Mouse (Mus musculus): ENCODE measurements around the gene Cnst.
A peak's percentile ranks its signal among the peaks of the same experiment; 100 is the strongest.

Gene Cnst

DNA sequence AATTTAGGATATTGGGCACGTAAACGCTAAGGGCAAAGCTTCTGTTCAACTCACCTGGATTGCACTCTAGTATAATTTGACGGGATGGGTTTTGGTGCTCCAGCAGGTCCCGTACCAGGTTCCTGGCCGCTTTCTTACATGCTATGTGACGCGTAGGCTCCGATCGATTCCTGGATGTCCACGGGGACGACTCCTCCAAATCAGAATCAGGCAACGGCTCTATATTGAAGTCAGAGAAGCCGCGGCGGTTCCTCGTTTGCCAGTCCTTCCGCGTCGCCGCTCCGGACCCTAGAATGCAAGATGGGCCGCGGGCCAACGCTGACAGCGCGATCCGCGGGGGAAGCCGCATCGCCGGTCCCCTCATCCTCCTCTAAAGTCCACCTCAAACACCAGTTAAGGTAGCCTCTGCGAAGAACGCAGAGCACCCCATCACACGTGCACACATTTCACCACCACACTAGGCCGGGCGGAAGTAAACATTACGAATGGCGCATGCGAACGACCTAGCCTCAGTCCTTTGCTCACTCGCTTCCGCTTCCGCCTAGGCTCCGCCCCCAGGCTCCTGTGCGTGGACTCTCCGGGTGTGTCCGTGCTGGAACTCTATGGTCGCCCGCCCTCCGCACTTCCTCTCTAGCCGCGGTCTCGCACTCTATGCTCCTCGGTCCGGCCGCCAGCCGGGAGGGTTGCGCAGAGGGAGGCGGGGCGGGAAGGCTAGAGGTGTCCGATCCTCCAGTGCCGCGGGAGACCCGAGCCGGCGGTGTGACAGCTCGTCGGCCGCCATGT is at the start of gene Cnst, which contains the start of gene Tfb2m:
Gene Cnst, plus strand, starts transcription at position 603 of the 783 bp plus-strand sequence.
Gene Tfb2m, minus strand, starts transcription at position 500 of the 783 bp plus-strand sequence.
- peak; percentile 98 for DNase-seq (ENCODE audit: low spot score in 2 of 2)

DNA sequence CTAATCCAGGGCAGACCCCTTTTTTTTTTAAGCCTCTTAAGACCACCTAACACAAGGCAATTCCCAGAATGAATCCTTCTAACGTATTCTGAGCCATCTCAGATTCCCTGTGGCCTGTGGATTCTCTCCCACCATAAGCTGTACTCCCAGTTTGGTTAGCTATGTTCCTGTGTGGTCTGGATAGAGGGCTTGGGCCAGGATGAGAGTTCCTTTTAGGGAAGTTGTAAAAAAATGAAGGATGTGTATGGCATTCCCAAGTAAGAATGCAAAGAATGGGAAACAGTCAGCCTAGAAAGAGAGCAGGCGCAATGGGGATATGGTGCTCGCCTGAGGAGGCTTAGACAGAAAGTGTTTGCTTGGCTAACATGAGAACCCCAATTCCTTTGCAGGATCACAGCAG is 46.9 kb upstream of the Cnst start:
- DNase-seq (ENCODE audit: low spot score in 2 of 2): no peak

DNA sequence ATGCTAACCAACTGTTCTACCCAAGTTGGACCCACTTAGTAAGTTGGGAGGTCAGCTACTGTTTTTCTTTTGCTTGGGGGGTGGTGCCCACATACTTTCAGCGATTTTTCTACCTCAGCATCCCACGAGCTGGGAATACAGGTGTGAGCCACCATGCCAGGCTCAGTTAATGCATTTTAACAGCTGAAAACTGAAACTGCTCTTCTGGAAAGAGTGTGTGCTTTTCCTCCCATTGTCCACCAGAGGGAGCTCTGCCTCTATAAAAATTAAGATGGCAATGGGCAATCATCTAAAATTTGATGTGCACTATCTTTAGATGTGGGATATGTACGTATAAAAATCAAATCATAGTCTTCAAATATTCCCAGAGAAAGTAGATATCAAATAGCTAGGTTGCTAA is 43.6 kb upstream of the Cnst start:
- no peak for DNase-seq (ENCODE audit: low spot score in 2 of 2)

DNA sequence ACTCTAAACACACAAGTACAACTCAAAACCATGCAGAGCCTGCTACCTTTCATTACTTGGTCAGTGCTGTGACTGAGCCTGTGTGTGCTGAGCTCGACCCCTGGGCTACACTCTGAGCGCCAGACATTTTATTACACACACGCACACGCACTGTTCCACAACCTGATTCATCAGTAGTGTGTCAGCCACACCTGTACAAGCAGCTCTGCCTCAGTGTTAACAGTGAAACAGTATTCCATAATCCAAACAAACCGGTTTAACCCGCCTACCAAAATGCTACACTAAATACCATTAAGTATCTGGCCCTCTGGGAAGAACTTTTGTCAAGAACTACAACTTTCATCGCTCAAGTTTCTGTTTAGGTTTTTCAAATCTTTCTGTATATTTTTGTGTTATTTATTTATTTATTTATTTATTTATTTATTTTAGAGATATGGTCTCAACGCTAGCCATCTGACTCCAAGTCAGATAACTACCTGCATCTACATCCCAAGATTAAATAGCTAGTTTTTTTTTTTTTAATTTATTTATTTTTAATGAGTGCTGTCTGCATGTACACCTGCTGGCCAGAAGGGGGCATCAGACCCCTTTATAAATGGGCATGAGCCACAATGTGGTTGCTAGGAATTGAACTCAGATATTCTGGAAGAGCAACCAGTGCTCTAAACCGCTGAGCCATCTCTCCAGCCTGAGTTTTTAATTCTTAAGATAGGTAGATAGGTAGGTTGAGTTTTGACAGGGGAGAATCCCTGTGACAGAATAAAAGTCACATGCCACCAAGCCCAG is 39.4 kb upstream of the Cnst start:
- peak in 1 of 2 experiments; percentile 23 for DNase-seq (ENCODE audit: low spot score in 2 of 2)

DNA sequence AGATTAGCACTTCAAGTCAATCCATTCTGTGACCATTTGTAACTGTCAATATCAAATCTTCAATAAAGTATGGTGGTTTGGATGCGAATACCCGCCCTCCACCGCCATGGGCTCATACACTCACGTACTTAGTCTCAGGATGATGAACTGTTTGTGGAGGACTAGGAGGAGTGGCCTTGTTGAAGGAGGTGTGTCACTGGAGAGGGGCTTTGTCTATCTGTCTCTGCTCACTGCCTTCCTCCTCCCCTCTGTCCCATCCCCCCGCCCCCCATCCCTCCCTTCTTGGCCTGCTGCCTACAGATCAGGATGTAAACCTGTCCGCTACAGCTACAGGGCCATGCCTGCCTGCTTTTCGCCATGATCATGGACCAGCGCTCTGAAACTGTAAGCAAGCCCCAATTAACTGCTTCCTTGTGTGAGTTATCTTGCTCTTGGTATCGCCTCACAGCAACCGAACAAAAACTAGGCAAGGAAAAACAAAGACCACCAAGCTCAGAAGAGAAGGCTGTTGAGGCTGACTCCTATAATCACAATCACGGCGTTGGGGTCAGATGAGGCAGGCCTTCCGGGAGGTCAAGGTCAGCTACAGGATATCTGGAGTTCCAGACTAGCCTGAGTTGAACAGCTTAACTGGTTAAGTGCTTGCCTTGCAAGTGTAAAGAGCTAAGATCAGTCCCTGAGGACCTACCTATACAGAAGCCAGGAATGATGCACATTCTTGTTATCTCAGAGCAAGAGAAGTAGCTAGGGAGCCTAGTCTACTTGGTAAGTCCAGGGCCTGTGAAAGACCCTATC is 35.4 kb upstream of the Cnst start:
- no peak for DNase-seq (ENCODE audit: low spot score in 2 of 2)

DNA sequence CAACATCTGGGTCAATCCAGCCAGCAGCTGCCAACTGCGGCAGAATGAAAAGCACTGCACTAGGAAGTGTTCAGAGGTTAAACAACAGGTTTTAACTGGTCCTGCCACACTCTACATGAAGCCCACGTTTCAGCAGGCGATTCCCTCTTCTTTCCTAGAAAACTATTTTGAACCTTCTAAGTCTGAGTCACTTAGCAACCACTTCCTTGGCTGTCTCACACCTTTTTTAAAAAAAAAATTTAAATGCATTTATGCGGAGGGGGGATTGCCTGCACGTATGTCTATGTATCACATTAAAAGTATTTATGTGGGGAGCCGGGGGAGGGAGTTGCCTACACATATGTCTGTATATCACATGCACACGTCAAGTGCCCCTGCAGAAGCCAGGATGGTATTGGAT is 34.3 kb upstream of the Cnst start:
- DNase-seq (ENCODE audit: low spot score in 2 of 2): peak; percentile 26 to 30

DNA sequence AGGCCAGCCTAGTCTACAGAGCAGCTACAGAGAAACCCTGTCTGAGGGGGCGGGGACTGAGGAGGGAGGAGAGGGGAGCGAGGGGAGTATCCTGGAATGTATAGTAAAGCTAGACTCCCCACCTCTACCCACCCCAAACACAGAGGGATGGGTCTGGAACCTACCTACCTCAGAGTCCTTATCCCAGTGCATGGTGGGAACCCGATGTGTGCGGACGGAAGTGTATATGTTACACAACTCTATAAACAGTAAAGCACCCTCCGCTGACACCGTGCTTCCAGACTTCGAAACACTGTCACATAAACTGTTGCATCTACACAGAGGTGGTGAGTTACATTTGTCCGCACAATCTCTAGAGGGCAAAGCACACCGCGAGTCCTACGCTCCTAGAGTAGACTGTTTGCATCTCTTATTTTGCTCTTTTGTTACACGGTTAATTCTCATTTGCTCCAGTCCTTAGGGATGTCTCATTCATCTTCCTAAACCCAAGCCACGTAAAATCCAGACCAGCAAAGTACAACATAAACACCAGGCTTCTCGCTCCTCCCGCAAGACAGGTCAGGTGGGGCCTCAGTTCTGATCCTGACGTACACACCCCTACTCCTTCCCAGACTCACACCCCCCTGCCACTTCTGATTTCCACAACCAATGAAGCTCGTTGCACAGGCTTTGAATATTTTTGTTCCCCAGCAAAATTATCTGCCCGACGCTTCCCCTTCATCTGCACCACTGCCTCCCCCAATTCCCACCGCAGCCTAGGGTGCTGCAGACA is 29.0 kb upstream of the Cnst start:
- DNase-seq (ENCODE audit: low spot score in 2 of 2): peak in 1 of 2 experiments; percentile 24

DNA sequence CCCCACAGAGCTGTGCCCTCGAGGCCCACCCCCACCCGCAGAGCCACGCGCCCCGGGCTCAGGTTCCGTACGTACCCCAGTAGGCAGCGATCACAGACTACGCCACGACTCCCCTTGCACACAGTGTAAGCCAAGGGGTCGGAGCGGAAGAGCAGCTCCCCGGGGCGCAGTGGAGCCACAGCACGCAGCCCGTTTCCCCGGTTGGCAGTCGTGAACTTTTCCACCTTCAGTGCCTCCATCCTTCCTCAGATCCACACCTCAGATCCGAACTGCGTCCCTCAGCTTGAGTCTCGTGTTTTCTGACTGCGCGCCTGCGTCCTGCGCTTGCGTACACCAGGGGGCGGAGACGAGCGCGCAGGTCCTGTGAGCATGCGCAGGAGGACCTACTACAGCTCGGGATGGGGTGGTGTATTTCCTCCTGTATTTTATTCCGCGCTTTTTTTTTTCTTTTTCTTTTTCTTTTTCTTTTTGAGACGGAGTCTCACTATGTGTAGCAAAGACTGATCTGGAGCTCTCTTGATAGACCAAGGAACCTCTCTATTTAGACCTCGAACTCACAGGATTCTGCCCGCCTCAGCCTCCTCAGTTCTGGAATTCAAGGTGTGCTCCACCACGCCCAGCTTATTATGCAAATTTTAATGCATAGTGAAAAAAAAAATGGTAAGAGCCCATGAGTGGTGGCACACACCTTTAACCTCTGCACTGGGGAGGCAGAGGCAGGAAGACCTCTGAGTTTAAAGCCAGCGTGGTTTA is 28.3 kb upstream of the Cnst start, which contains the start of gene Smyd3:
Gene Smyd3, minus strand, starts transcription at position 329 of the 753 bp plus-strand sequence.
- peak; percentile 82 to 86 for DNase-seq (ENCODE audit: low spot score in 2 of 2)

DNA sequence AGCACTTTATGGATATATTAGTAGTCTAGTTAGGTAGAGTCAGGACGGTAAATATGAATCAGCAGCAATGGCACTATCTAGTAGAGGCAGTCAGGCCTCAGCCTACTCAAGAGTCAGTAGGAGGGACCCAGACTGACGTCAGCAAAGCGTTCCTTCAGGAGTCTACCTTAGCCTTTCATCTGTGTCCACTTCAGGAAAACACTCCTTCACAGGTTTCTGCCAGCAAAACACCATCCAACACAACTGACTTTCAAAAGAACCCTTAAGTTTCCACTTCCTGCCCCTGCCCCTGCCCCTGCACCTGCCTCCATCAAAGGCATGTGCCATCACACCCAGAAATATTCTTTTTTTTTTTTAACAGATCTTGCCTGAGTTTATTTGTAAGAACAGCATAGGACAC is 26.3 kb upstream of the Cnst start:
- DNase-seq (ENCODE audit: low spot score in 2 of 2): no peak

DNA sequence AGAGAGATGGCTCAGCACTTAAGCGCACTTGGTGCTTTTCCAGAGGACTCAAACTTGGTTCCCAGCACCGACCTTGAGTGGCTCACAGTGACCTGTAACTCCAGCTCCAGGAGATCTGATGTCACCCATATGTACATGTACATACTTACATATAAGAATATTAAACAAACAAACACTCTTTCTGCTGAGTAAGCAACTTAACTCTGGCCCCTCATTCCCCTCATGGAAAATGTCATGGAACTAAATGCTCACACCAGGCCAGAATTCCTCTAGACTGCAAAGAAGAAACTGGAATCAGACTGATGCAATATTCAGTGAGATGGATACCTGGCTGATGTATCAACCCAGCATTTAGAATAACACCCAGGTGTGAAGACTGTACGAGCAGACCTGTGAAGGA is 7.1 kb upstream of the Cnst start:
- DNase-seq (ENCODE audit: low spot score in 2 of 2): no peak

DNA sequence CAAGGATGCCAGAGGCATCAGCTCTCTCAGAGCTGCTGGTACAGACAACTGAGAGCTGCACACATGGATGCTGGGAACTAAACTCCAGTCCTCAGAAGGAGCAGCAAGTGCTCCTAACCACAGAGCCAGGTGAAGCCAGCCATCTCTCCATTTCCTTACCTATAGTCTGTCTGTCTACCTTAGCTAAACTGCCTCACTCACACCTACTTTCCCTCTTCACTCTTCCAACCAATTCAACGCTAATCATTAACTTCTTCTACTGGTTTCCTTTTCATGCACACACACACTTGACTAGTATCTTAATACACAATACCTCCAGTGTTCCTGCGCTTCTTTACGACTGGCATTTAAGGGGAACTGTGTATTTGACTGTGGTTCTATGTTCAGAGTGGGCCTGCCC is 6.3 kb upstream of the Cnst start:
- DNase-seq (ENCODE audit: low spot score in 2 of 2): no peak

DNA sequence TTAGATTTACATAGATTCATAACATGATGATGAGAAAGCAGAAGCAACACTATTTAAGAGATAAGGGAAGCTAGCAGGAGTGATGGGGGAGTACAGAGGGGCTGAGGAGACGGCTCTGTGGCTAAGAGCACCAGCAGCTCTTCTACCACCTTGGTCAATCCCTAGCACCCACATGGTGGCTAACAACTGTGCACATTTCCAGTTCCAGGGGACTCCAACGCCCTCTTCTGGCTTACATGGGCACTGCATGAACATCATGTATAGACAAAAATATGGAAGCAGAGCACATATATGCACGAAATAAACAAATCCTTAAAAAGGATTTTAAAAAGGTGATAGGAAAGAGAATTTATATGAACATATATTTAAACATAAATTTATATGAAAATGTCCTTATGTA is 4.7 kb upstream of the Cnst start:
- DNase-seq (ENCODE audit: low spot score in 2 of 2): no peak

DNA sequence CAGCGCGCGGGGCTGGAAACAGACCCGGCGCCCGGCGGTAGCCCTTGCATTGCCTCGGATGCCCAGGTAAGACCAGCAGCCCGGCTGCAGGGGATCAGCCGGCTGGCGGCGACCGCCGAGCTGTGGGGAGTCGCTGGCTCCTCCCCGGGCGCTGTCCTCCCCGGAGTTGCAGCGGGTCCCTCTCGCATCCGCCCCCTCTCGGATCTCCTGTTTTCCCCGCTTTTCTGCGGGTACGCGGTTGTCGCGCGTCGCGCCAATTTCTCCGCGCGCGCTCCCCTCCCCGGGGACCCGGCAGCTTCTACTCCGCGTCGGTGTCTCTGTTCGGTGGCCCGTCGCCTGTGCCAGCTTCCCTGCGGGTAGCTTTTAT is 364 bp downstream of the Cnst start:
- no peak for DNase-seq (ENCODE audit: low spot score in 2 of 2)

DNA sequence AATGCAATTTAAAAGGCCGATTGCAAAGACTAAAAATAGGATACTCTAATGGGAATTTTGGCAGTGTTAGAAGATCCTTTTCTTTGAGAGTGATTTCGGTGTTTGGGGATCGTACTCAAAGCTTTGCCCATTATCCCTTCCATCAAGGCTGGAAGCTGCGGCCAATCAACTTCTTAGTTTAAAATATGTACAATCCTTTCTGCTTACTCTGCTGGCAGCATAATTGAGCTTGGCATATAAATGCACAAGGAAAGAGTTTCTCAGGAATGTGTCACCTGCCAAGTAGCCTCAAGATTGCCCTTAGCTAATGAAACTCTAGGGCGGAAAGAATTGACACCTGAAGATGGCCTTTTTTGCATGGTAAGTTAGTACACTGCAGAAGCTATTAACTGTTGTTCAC is 1.0 kb downstream of the Cnst start:
- no peak for DNase-seq (ENCODE audit: low spot score in 2 of 2)

DNA sequence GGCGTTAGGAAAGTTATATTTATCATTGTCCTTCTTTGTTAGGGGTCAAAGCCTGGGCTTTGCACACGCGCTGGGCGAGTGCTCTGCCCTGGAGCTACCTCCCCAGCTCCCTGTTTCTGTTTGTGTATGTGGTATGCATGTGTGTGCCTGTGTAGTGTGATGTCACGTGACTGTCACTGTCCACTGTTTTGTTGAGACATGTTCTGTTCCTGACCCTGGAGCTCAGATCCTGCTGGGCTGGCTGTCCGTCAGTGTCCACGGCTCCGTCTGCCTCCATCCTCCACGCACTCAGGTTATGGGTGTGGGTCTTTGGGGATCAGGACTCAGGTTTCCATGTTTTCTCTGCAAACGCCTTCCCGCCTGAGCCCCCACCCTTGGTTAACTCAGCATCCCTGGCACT is 2.0 kb downstream of the Cnst start:
- no peak for DNase-seq (ENCODE audit: low spot score in 2 of 2)

DNA sequence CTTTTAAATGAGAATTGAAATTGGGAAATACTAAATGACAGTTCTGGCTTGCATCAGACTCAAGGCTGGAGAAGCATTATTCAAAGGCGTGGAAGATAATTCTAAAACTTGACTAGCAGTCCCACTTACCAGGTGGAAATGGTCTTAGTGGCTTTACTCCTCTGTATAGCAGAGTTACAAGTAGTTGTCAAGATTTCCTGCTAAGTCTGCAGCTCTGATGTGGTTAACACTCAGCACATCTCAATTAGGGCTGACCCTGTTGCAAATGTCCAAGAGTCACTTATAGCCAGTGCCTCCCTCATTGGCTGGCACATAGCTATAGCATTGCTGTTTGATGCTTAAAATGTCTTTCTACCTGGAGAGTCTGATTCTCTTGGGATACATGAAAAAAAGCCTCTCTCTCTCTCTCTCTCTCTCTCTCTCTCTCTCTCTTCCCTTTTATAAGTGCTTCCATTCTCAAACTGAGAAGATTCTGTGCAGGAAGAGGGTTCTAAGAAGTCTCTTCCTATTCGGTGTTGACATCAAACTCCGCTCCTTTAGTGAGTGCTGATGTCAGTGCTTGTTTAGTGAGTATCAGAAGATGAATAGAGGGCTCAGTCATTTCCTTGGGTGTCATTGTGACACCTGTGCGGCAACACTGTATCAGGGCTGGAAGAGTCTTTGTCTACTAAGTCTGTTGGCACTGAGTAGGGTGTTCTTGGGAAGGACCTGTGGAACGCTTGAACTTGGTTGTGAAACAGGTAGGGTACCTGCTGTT is 3.0 kb downstream of the Cnst start:
- DNase-seq (ENCODE audit: low spot score in 2 of 2): no peak

DNA sequence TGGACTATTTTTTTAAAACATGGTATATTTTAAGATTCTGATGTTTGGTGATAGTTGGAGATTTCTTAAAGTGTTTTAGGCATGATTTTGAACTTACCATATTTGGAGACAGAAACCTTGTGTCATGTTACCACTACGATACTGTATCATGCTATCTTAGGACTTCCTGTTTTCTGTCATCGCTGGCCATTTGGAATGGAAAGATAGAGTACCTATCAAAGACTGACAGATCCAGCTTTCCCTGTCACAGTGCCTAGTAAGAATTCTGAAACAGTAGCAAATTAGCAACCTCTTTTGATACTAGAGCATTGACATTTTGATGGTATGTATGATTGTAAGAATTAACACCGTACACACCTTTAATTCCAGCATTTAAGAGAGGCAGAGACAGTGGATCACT is 5.2 kb downstream of the Cnst start:
- no peak for DNase-seq (ENCODE audit: low spot score in 2 of 2)

DNA sequence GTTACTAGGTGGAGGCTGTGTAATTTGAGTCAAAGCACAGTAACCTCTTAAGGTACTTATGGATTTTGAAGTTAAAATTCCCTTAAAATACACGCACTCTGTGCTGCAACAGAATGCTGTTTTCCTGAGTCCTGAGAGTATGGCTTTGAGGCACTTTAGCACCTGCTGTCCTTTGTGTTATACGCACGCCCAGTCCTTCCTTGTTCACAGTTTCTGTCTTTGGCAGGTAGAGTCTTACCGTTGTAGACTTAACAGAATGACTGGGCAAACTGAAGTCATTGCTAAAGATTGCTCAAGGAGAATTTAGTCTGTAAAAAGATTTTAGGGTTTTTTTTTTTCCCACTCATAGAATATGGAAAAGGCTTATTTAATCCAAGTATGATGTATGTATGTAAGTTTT is 5.8 kb downstream of the Cnst start:
- DNase-seq (ENCODE audit: low spot score in 2 of 2): no peak

DNA sequence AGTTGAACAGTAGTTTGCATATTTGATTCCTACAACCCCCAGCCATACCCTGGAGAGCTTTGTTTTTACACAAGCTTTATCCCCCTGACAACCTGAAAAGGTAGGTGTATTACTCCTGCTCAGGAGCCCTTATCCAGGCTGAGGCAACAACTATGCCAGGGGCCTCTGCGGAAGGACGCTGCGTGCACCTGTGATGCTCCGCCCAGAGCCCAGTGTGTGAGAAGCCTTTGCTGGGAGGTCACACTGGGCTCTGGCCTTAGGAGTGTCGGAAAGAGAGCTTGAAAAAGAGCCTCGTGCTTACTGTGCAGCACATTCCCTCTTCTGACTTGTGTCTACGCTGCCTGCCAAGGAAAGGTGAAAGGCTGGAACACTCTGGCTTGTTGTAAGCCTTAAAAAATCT is 6.6 kb downstream of the Cnst start:
- DNase-seq (ENCODE audit: low spot score in 2 of 2): no peak
